Mouse (Mus musculus): ENCODE results near the gene Rhbdd3.
"Not testable (repeated sequence)": the region's sequence is repeated elsewhere in the genome, so short reads cannot be mapped to it uniquely, and the experiment has no call there.

The Rhbdd3 gene

DNA sequence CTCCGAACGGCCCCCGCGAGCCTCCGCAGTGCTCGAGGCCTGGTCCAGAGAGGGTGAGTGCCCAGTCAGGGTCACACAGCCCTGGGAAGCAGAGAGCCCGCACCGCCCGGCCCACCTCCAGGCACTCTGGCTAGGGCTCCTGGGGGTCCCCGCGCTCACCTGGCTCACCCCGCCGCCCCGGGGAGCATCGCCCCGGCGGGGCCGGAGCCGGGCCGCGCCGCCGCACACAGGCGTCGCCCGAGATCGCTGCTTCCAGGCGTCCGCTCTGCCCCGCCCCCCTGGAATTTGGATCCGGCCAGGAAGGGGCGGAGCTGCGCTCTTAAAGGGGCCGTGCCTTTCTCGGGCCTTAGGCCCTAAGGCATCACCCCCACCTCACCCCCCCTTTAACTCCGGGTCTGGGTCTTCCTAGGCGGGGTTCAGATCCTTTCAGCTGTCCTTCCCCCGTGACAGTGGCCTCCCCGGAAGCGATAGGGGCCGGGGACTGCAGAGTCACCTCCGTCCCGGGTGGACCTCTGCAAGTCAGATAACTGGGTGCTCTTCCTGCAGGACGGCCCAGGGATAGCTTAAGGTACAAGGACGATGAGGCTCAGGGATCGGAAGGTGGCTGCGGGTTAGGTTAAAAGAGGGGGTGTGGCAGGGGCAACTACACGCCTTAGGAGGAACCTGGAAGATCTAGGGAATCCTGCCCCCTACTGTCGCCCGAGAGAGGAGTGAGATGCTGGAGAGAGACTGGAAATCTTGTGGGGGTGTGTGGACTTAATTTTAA is 33.5 kb upstream of the Rhbdd3 start, which contains the start of gene Gas2l1:
Gene Gas2l1, minus strand, starts transcription at position 272 of the 766 bp plus-strand sequence.
- peak; percentile 75 to 84 for DNase-seq (ENCODE audit: low spot score in 2 of 2)

DNA sequence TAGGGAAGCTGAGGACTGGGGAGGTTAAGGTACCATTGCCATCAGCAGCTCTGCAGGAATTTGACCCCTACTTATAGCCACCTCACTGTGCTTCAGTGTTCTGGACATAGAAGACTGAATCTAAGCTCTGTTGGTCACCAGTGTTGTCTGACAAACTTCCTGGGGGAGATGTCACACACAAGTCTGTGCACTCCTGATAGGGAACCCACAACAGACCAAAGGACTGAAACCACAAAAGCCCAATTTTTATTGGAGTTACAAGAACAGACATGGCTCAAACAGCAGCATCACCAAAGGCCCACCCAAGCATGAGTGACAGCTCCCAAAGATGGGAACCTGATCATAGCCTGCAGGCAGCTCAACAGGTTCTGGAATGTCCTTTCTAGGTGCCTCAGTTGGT is 31.7 kb upstream of the Rhbdd3 start:
- no peak for DNase-seq (ENCODE audit: low spot score in 2 of 2)

DNA sequence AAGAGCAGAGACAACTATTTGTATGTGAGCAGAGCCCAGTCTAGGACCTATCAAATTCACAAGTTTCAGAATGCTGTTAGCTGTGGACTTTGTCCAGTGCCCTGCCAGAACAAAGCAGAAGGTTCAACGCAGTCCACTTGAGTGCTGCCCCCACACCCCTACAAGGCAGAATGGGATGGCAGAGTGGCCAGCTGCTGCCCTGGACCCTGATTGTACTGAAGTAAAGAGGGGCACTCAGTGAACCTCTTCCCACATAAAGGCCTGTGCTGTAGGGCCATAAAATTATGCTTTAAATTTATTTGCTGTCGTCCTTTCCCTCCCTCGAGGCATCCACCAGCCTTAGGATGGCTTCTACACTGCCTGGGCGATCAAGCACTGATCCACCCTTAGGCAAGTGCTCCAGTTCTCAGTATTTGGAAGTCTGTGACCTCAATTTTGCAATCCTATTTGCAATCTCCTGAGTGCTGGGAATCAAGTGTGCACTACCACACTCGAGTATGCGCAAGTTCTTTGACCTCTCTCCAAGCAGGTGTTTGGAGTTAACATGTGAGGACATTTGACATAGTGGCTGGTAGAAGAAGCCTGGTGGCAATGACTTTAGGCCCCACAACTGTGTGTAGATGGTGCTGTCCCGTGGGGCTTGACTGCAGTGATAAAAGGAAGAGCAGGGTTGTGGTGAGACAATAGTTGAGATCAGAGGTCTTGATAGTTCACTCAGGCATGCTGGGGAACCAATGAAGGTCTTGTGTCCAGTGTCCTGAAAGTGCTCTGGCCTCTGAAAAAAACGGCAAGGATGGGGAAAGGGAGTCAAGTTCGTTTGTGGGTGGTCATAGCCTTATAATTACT is 30.4 kb upstream of the Rhbdd3 start:
- DNase-seq (ENCODE audit: low spot score in 2 of 2), result no peak

DNA sequence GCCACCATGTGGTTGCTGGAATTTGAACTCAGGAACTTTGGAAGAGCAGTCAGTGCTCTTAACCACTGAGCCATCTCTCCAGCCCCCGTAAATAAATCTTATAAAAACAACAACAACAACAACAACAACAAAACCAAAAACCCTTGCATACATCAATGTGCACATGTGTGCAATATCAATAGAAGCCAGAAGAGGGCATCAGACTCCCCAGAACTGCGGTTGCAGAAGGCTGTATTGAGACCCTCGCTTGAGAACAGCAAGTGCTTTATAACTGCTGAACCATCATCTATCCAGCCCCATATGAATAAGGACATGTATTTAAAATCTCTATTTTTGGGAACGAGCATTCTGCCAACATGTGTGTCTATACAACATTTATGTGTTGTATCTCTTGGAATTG is 23.8 kb upstream of the Rhbdd3 start:
- DNase-seq (ENCODE audit: low spot score in 2 of 2), result no peak

DNA sequence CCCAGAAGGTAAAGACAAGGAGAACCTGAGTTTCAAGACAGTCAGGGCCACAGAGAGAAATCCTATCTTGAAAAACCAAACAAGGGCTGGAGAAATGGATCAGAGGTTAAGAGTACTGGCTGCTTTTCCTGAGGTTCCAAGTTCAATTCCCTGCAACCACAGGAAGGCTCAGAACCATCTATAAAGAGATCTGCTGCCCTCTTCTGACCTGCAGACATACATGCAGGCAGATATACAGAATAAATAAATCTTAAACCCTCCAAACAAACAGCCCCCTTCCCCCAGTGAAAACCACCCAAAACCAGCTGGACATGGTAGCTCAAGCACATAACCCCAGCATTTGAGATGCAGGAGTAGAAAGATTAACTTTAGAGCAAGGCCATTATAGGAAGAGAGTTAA is 23.0 kb upstream of the Rhbdd3 start:
- no peak for DNase-seq (ENCODE audit: low spot score in 2 of 2)

DNA sequence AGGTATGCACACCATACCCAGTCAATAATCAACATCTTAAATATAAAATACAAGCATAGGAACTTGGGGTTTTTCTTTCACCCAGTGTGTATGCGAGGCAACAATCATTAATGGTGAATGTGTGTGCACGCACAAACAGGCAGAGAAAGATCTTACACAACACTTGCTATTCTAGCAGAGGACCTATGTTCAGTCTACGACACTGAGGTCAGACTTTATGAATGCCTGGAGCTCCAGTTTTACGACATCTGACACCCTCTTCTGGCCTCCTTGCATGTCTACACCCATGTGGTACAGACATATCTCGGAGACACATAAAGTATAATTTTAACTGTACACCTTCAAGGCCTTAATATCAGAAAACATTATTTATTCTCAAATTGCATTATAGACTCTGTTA is 21.9 kb upstream of the Rhbdd3 start:
- DNase-seq (ENCODE audit: low spot score in 2 of 2), result not testable (repeated sequence)

DNA sequence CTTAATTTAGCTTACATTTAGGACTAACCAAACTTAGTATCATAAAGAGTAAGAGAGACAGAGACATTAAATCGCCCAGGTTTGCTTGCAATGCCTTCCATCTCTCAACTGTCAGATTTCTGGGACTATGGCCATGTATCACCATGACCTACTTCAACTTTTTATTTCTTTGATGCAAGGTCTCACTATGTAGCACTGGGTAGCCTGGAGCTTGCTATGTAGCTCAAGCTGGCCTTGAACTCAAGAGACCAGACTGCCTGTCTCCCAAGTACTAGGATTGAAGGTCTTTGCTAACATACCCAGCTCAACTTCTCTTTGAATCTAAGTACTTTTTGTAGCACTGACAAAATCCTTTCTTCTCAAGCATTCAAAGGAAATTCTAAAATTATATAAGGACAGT is 9.6 kb upstream of the Rhbdd3 start:
- no peak for DNase-seq (ENCODE audit: low spot score in 2 of 2)

DNA sequence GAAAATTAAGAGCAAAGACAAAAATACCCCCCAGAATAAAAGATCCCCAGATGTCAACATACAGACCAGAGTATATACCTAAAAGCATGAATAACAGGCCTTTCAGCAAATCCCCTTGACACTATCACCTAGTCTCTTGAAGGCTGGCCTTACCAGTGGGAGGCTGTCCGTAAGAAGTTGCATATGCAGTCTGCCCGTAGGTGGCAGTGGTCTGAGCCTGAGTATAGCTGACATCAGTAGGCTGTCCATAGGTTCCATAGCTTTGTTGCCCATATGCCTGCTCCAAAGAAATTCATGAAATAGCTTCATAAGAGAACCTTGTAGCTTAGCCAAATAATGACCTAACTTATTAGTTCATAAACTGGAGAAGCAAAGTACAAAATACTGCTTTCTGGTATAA is 7.0 kb upstream of the Rhbdd3 start:
- no peak for DNase-seq (ENCODE audit: low spot score in 2 of 2)

DNA sequence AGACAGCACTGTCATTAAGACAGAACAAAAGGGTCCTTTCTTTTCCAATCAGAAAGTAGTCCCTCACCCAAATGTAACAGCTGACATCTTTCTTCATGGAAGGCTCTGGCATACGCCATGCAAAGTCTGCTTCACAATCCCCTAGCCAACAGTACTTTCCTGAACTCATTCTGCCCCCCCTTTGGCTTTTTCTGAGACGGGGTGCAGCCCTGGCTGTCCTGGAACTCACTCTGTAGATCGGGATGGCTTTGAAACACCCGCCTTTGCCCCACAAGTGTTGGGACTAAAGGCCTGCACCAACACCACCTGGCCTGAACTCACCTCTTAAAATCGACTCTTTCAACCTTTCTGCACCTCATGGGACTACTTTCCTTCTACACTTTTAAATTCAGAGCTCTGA is 2.8 kb upstream of the Rhbdd3 start:
- no peak for DNase-seq (ENCODE audit: low spot score in 2 of 2)

DNA sequence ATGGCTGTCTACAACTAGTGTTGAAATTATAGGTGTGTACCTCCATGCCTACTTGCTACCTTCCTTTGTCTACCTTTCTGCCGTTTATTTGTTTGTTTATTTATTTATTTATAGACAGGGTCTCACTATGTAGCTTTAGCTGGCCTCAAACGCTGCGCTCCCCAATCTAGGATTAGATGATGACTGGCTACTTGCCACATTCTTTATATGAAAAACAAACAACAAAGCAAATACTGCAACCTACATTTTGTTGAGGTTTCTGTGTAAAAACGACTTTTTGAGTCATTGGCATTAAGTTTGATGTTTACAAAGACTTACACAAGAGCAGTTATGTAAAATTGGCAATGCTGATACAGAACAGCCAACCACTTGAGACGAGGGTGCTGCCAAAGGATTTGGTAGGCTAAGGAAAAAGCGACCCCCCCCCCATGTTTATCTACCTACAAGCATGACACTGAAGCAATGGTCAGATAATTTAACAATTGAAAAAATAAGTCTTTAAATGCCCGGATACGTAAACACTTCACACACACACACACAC is 2.2 kb upstream of the Rhbdd3 start:
- DNase-seq (ENCODE audit: low spot score in 2 of 2), result no peak

DNA sequence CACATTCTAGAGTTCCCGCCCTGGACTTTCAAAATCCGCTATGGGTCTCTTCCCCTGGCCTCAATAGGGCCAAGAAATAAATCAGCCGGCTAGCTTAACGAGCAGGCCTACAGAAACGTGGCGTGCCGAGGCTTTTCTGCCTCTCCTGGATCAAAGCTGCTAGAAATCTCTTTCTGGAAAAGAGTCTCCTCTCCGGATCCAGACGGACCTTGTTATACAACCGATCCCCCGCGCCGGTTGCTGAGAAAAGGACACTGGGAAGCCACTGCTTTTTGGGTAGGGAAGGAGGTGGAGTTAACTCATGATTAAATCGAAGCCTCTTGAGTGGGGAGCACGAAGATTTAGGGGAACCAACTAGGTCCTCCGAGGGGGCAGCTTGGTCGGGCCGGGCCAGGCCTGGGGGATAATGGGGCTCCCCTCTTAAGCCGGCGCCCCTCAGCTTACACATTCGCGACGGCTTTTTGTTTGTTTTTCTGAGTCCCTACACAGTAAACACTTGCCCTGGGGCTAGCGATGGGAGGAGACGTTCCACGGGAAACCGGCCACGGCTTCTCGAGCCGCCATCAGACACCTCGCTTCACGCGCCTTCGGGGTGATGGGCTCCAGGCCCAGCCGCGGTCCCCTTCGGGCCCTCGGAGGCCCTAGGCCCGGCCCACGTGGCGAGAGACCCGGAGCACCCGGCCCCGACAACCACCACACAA is 541 bp upstream of the Rhbdd3 start:
- DNase-seq (ENCODE audit: low spot score in 2 of 2), result peak; percentile 50 to 62

DNA sequence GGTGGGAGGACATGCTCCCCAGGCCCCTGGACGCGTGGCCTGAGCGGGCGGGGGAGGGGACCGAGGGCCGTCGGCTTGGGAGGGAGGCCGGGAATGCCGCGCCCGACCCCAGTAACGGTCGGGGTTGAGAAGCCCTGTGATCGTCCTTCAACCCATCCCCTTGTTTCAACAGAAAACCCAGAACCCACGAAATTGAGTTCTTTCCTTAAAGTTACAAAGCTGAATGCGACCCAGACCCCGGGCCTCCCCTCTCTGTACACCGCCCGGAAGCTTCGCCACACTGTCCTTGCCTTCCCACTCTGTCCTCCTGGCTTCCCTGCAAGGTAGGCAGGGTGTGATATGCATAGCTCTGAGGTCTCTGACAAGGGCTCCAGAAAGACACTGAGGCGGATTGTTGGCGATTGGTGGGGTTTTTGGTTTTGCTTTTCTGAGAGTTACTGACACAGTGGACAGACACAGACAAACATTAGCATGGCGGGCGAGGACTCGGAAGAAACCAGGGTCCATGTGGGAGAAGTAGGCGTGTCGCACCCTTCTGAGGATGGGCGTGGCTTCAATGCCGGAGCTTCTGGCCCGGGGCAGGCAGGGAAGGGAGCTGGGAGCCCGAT is 954 bp downstream of the Rhbdd3 start:
- DNase-seq (ENCODE audit: low spot score in 2 of 2), result peak; percentile 65 to 75

DNA sequence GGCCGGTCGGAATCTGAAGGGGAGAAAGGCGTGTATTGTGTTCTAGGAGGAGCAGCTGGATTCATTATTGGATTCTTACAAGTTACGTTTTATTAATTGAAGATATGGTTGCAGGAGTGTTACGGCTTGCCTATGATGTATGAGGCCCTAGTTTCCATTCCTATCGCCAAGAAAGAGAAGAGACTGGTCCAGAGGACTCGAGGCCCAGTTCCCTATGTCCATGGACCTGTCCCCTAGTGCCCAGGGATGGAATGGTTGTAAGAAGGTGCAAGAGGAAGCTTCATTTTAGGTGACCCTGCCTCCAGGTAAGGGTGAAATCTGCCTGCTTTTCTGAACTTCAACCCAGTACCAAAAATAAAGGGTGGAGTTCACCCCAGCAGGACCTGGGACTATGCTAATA is 1.6 kb downstream of the Rhbdd3 start:
- DNase-seq (ENCODE audit: low spot score in 2 of 2), result no peak

DNA sequence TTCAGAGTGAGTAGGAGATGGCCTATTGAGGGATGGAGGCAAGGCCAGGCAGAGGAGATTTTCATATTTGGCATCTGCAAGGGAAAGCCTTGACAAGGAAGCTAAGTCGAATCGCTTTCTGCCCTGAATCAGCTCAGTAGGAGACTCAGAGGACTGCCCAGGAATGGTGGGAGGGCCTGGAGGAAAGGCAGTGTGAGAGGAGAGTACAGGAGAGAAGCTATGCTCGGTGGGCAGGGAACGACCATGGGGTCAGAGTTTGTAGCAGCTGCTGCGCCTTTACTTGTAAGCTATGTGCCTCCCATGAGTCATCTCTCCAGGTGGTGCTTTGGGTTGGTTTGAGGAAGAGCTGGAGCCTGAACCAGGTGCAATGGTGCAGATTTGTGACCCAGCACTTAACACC is 2.1 kb downstream of the Rhbdd3 start:
- DNase-seq (ENCODE audit: low spot score in 2 of 2), result no peak

DNA sequence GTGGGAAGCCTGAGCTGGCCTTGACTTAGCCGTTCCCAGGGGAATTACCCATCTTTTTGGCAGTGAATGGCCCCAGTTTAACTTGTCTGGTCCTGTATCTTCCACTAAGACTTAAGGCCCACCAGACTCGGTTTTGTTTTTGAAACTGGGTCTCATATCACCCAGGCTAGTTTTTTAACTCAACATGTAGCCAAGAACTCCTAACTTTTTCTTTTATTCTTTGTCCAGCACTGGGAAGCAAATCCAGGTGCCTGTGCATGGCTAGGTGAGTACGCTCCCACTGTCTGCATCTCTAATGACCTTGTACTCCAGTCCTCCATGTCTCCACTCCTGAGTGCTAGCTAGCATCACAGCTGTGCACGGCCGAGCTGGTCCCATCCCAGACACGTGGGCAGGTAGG is 2.9 kb downstream of the Rhbdd3 start:
- no peak for DNase-seq (ENCODE audit: low spot score in 2 of 2)

DNA sequence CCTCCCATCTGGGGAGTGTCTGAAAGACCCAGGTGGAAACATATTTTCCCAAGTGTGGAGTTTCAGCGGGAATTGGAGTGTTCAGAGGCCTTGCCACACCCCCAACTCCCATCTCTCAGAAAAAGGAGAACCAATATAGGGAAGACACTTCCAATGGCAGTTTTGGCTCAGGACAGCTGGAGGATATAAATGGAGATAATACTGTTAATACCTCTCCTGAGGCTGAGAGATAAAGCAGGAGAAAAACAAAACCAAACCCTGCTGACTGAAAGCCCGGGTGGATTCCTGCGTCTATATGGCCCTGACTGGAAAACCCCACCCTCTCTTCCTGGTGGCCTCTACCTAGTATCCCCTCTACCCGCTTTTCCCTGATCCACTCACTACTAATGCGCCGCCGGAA is 3.7 kb downstream of the Rhbdd3 start:
- no peak for DNase-seq (ENCODE audit: low spot score in 2 of 2)

DNA sequence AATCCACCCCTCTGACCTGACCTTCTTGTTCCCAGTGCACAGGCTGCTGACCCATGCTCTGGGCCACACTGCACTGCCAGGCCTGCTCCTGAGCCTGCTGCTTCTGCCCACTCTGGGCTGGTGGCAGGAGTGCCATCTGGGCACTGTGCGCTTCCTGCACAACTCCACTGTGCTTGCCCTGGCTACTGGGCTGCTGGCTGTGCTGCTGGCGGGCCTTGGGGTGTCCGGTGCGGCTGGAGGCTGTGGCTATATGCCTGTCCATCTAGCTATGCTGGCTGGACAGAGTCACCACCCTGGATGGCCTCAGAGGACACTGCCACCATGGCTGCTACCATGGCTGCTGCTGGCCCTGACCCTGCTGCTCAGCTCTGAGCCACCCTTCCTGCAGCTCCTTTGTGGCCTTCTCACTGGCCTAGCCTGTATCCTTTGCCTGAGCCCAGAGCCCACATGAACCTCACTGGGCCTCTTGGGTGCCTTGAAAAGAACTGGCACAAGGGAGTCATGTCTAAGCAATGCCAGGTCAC is 5.3 kb downstream of the Rhbdd3 start:
- DNase-seq (ENCODE audit: low spot score in 2 of 2), result no peak

DNA sequence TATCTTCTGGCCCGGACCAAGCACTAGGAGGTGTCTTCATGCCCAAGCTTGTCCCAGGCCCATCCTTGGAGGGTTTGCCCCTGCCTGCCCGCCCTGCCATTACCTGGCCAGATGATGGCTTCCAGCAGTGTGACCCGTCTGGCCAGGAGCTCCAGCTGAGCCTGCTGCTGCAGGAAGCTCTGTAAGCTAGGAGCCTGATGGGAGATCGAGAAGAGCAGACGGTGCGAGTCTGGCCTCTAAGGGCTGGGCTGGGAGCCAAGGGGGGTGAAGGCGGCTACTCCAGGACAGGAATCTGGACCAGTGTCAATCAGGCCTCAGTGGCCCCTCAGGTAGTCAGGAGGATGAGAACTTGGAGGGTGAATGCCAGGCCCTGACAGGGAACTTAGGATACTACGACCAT is 10.7 kb downstream of the Rhbdd3 start:
- no peak for DNase-seq (ENCODE audit: low spot score in 2 of 2)

DNA sequence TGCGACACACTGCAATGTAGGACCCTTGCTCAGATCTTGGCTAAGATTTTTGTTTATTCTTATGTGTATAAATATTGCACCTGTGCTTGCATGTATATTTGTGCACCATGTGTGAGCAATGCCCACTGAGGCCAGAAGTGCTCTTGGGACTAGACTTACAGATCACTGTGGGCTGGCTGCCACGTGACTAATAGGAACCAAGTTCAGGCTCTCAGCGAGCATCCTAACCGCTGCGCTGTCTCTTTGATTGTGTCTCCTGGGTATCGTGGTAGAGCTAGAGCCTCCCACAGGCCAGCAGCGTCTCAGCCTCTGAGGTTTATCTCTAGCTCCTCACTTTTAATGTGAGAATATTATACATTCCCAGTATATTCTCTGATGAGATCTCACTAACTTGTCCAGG is 14.9 kb downstream of the Rhbdd3 start:
- DNase-seq (ENCODE audit: low spot score in 2 of 2), result no peak

DNA sequence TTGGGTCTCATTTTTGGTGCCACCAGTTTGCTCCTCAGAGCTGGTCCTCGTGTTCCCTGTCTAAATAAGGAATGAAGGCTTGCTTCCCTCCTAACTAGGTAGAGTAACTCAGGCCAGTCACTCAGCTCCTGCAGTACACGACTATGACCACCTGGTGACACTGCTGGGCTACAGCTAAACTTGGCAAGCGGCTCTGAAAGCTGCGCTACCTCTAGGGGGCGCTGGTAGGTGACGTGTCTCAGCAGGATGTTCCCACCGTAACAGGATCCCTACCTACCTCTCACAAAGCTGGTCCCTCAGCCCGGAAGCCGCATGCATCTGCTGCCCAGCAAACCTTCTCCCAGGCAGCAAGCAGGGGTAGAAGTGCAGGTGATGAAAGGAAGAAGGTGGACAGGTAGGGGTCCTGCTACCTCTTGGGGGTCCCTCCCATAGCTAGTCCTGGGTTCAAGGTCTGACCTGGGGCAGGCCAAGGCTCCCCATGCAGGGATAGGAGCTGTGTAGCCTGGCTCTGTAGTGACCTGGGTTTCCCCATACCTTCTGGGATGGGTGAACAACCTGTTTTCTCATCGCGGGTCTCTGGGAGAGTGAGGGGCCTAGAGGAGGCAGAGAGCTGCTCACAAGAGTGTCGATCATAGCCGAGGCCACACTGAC is 16.3 kb downstream of the Rhbdd3 start:
- DNase-seq (ENCODE audit: low spot score in 2 of 2), result peak; percentile 77 to 82

DNA sequence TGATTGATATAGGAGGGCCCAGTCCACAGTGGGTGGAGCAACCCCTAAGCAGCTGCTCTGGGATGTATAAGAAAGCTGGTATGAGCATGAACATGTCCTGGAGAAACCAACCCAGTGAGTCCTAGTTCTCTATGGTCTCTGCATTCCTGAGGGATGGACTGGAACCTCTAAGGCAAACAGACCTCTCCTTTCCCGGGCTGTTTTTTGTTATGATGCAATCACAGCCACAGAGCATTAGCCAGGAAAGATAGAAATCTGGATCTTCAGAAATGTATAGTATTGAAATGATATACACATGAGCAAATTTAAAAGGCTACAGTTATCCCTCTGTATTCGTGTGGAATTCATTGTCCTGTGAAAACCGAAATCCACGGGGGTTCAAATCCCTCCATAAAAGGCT is 27.0 kb downstream of the Rhbdd3 start:
- DNase-seq (ENCODE audit: low spot score in 2 of 2), result no peak
